Mouse (Mus musculus): ENCODE data around the gene Tepsin. TPM values are rescaled to one million over a fixed set of nuclear protein-coding genes. Genes with fewer than 3 reads are reported as not detected.

Gene Tepsin
- polyA plus RNA-seq, 1 experiment from 2014 or later: 19.0 TPM

DNA sequence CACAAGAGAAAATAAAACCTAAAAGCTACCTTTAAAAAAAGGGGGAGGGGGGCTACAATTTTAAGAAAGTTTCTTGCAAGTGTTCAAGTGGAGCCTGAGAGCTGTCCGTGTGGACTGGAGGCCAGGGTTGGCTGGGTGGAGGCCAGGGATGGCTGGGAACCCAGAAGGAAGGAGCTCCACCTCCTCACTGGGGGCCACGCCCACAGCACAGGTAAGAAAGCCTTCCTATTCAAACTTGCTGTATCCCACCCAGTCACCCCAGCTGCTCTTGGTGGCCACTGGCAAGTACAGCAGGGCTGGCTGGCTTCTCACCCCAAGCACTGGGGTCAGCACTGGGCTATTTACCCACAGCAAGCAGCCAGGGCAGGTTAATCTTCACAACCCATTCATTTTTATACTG, 8.5 kb upstream of the Tepsin start:
- no peak overlapping the region for H3K9ac ChIP-seq (replicated peaks; ENCODE audit: low read depth, low read length)
- no peak overlapping the region for H3K4me2 ChIP-seq (replicated peaks; ENCODE audit: low read depth, low read length)
- H3K4me3 ChIP-seq (ENCODE audit: low read depth, low read length): no peak overlapping the region
- H3K27ac ChIP-seq (ENCODE audit: low read length): no peak overlapping the region
- no peaks in the 10 kb centered on the region for H3K9me3 ChIP-seq (ENCODE audit: control insufficient read depth, low read depth, low read length)
- ATAC-seq (ENCODE audit: insufficient number of reproducible peaks, insufficient read depth, low FRiP score, low read depth): no peak
- WGBS: 58% methylated on average over 2 of the region's 2 CpGs
- H3K36me3 ChIP-seq (ENCODE audit: control insufficient read depth, insufficient read depth, low read length): peaks cover 37% of the 10 kb centered on the region
- no peaks in the 10 kb centered on the region for H3K27me3 ChIP-seq (ENCODE audit: control insufficient read depth, insufficient read depth, low read length)
- H3K4me1 ChIP-seq (ENCODE audit: control insufficient read depth, insufficient read depth, low read length): no peaks in the 10 kb centered on the region

DNA sequence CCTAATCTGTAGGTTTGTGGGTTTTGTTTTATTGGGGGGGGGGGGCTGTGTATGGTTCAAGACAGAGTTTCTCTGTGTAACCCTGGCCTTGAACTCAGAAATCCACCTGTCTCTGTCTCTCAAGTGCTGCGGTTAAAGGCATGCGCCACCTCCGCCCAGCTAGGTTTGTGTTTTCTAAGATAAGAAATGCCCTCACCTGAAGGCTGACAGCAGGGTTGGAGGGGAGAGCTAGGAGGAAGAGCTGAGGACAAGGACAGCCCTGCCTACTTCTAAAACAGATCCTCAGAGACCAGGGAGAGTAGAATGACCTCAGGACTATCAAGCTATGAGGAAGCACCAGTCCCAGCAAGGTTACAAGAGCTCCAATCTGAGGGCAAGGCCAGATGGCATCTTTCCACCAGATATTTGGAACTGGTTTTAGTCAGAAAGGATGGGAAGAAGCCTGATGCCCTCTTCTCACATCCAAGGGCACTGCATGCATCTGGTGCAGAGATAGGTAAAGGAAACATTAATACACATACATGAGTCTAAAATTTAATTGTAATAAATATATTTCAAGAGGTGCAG, 5.0 kb upstream of the Tepsin start:
- ATAC-seq (ENCODE audit: insufficient number of reproducible peaks, insufficient read depth, low FRiP score, low read depth): no peak
- H3K4me2 ChIP-seq (replicated peaks; ENCODE audit: low read depth, low read length): no peak overlapping the region
- peaks cover 32% of the 10 kb centered on the region for H3K36me3 ChIP-seq (ENCODE audit: control insufficient read depth, insufficient read depth, low read length)
- WGBS: 74% methylated on average over 3 of the region's 3 CpGs
- H3K27ac ChIP-seq (ENCODE audit: low read length): no peak overlapping the region
- H3K4me3 ChIP-seq (ENCODE audit: low read depth, low read length): no peak overlapping the region
- no peaks in the 10 kb centered on the region for H3K27me3 ChIP-seq (ENCODE audit: control insufficient read depth, insufficient read depth, low read length)
- H3K4me1 ChIP-seq (ENCODE audit: control insufficient read depth, insufficient read depth, low read length): 0 out of 2 replicates have a peak, but pooled peaks cover 10% of the 10 kb centered on the region
- no peaks in the 10 kb centered on the region for H3K9me3 ChIP-seq (ENCODE audit: control insufficient read depth, low read depth, low read length)
- no peak overlapping the region for H3K9ac ChIP-seq (replicated peaks; ENCODE audit: low read depth, low read length)

- 5% methylated on average over 3 of the region's 3 CpGs for WGBS
- Histone ChIP-seq H3K4me1 (ENCODE audit: control insufficient read depth, insufficient read depth, low read length) (peaks cover 18% of the 10 kb centered on the region; the same call in 1 of the 2 replicates), H3K27me3 (ENCODE audit: control insufficient read depth, insufficient read depth, low read length) (no peaks in the 10 kb centered on the region), H3K9me3 (ENCODE audit: control insufficient read depth, low read depth, low read length) (no peaks in the 10 kb centered on the region), H3K4me3 (ENCODE audit: low read depth, low read length) (no peak overlapping the region), H3K27ac (ENCODE audit: low read length) (no peak overlapping the region), H3K36me3 (ENCODE audit: control insufficient read depth, insufficient read depth, low read length) (peaks cover 27% of the 10 kb centered on the region), H3K9ac (replicated peaks; ENCODE audit: low read depth, low read length) (no peak overlapping the region), H3K4me2 (replicated peaks; ENCODE audit: low read depth, low read length) (no peak overlapping the region)
- ATAC-seq (ENCODE audit: insufficient number of reproducible peaks, insufficient read depth, low FRiP score, low read depth): no peak
Observed at GRCm38 (mm10) chr11:120101036-120101435, 2.5 kb upstream of the Tepsin start.

- 79% methylated on average over 23 of the region's 23 CpGs for WGBS
- H3K27ac ChIP-seq (ENCODE audit: low read length): no peak overlapping the region
- no peak for ATAC-seq (ENCODE audit: insufficient number of reproducible peaks, insufficient read depth, low FRiP score, low read depth)
- no peaks in the 10 kb centered on the region for H3K27me3 ChIP-seq (ENCODE audit: control insufficient read depth, insufficient read depth, low read length)
- H3K9ac ChIP-seq (replicated peaks; ENCODE audit: low read depth, low read length): no peak overlapping the region
- H3K36me3 ChIP-seq (ENCODE audit: control insufficient read depth, insufficient read depth, low read length): peaks cover 41% of the 10 kb centered on the region
- H3K4me1 ChIP-seq (ENCODE audit: control insufficient read depth, insufficient read depth, low read length): peaks cover 8% of the 10 kb centered on the region; the same call in 1 of the 2 replicates
- H3K9me3 ChIP-seq (ENCODE audit: control insufficient read depth, low read depth, low read length): no peaks in the 10 kb centered on the region
- H3K4me2 ChIP-seq (replicated peaks; ENCODE audit: low read depth, low read length): no peak overlapping the region
- no peak overlapping the region for H3K4me3 ChIP-seq (ENCODE audit: low read depth, low read length)
Observed at GRCm38 (mm10) chr11:120092817-120093591, 5.5 kb downstream of the Tepsin start.

GRCm38 (mm10) chr11:120090661-120091060, 7.9 kb downstream of the Tepsin start:
- H3K27ac ChIP-seq (ENCODE audit: low read length): no peak overlapping the region
- H3K36me3 ChIP-seq (ENCODE audit: control insufficient read depth, insufficient read depth, low read length): peaks cover 41% of the 10 kb centered on the region
- no peaks in the 10 kb centered on the region for H3K27me3 ChIP-seq (ENCODE audit: control insufficient read depth, insufficient read depth, low read length)
- H3K4me2 ChIP-seq (replicated peaks; ENCODE audit: low read depth, low read length): no peak overlapping the region
- no peak overlapping the region for H3K9ac ChIP-seq (replicated peaks; ENCODE audit: low read depth, low read length)
- 81% methylated on average over 4 of the region's 4 CpGs for WGBS
- no peaks in the 10 kb centered on the region for H3K9me3 ChIP-seq (ENCODE audit: control insufficient read depth, low read depth, low read length)
- no peak overlapping the region for H3K4me3 ChIP-seq (ENCODE audit: low read depth, low read length)
- peaks cover 9% of the 10 kb centered on the region; the same call in 1 of the 2 replicates for H3K4me1 ChIP-seq (ENCODE audit: control insufficient read depth, insufficient read depth, low read length)
- no peak for ATAC-seq (ENCODE audit: insufficient number of reproducible peaks, insufficient read depth, low FRiP score, low read depth)

- Histone ChIP-seq H3K27me3 (ENCODE audit: control insufficient read depth, insufficient read depth, low read length) (no peaks in the 10 kb centered on the region), H3K9ac (replicated peaks; ENCODE audit: low read depth, low read length) (peak within 1 kb of the TSS; percentile 92), H3K4me1 (ENCODE audit: control insufficient read depth, insufficient read depth, low read length) (peaks cover 14% of the 10 kb centered on the region; the same call in 1 of the 2 replicates), H3K9me3 (ENCODE audit: control insufficient read depth, low read depth, low read length) (no peaks in the 10 kb centered on the region), H3K27ac (ENCODE audit: low read length) (peak within 1 kb of the TSS; percentile 63; the same call in 1 of the 2 replicates), H3K4me3 (ENCODE audit: low read depth, low read length) (peak within 1 kb of the TSS; percentile 97), H3K4me2 (replicated peaks; ENCODE audit: low read depth, low read length) (peak within 1 kb of the TSS; percentile 93), H3K36me3 (ENCODE audit: control insufficient read depth, insufficient read depth, low read length) (peaks cover 19% of the 10 kb centered on the region)
- WGBS: 0% methylated on average over 42 of the region's 42 CpGs
- peak; percentile 99 for ATAC-seq (ENCODE audit: insufficient number of reproducible peaks, insufficient read depth, low FRiP score, low read depth)
Observed at GRCm38 (mm10) chr11:120086702-120087152, 11.8 kb downstream of the Tepsin start, which contains the start of gene Cep131. TSS of gene Cep131 (minus strand) at chr11:120086827.

DNA sequence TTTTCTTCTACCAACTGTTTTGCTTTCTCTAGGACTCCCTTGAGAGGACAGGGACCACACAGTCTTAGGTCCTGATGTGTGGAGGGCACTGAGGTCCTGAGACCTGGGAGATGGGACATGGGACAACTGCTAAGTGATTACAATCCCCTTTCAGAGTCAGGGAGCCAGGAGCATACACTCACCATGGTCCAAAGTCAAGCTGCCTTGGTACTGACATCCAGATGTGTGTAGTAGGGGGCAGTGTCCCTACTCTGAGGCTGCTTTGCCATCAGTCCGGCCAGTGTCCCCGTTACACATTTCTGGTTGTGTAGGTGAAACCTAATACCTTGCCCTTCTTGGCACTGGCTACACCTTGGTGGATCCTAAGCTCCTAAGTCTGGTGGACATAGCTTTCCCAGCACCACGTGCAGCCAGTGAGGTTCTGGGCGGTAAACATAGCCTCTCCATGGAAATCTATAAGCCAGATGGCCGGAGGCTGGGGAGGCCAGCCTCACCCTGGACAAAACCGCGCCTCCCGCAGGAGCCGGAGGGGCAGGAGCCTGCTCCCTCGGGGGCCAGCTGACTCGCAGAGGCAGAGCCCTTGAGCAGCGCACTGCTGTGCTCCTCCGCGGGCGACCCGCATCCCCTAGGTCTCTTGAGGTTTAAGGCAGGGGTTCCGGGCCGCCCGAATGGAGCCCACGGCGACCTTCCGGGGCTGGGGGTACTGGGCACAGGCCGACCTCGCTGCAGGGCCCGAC, 12.5 kb downstream of the Tepsin start:
- no peaks in the 10 kb centered on the region for H3K9me3 ChIP-seq (ENCODE audit: control insufficient read depth, low read depth, low read length)
- peak overlapping the region; percentile 97 for H3K4me3 ChIP-seq (ENCODE audit: low read depth, low read length)
- under 1% methylated on average over 25 of the region's 25 CpGs for WGBS
- H3K4me1 ChIP-seq (ENCODE audit: control insufficient read depth, insufficient read depth, low read length): peaks cover 14% of the 10 kb centered on the region; the same call in 1 of the 2 replicates
- peak overlapping the region; percentile 92 for H3K9ac ChIP-seq (replicated peaks; ENCODE audit: low read depth, low read length)
- H3K4me2 ChIP-seq (replicated peaks; ENCODE audit: low read depth, low read length): peak overlapping the region; percentile 93
- peaks cover 16% of the 10 kb centered on the region for H3K36me3 ChIP-seq (ENCODE audit: control insufficient read depth, insufficient read depth, low read length)
- H3K27me3 ChIP-seq (ENCODE audit: control insufficient read depth, insufficient read depth, low read length): no peaks in the 10 kb centered on the region
- peak overlapping the region; percentile 55; the same call in 1 of the 2 replicates for H3K27ac ChIP-seq (ENCODE audit: low read length)
- ATAC-seq (ENCODE audit: insufficient number of reproducible peaks, insufficient read depth, low FRiP score, low read depth): peak; percentile 11; the same call in 1 of the 2 replicates

DNA sequence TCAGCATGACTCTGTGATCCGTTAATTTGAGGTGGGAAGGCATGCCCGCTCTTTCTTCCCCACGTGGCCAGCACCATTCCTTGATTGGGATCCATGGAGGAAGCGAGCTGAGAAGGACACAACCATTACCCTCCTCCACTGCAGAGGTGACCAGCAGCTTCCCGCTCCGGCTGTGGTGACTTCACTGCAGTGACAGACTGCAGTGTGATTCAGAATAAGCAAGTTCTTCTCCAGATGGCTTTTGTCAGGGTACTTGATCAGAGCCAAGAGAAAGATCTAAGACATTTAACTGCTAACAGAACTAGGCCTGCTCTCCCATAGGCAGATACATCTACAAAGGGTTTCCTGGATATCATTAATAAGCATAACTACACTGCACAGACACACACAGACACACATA, 18.2 kb downstream of the Tepsin start:
- H3K4me3 ChIP-seq (ENCODE audit: low read depth, low read length): no peak overlapping the region
- H3K4me1 ChIP-seq (ENCODE audit: control insufficient read depth, insufficient read depth, low read length): peaks cover under 1% of the 10 kb centered on the region; the same call in 1 of the 2 replicates
- H3K27me3 ChIP-seq (ENCODE audit: control insufficient read depth, insufficient read depth, low read length): no peaks in the 10 kb centered on the region
- H3K36me3 ChIP-seq (ENCODE audit: control insufficient read depth, insufficient read depth, low read length): peaks cover 35% of the 10 kb centered on the region
- no peak overlapping the region for H3K27ac ChIP-seq (ENCODE audit: low read length)
- H3K9ac ChIP-seq (replicated peaks; ENCODE audit: low read depth, low read length): no peak overlapping the region
- ATAC-seq (ENCODE audit: insufficient number of reproducible peaks, insufficient read depth, low FRiP score, low read depth): no peak
- 80% methylated on average over 6 of the region's 6 CpGs for WGBS
- no peaks in the 10 kb centered on the region for H3K9me3 ChIP-seq (ENCODE audit: control insufficient read depth, low read depth, low read length)
- no peak overlapping the region for H3K4me2 ChIP-seq (replicated peaks; ENCODE audit: low read depth, low read length)
